Mouse (Mus musculus) neutrophil, adult 5-6 weeks (primary cell): ENCODE data around the gene Srebf2. TPM values are rescaled to one million over a fixed set of nuclear protein-coding genes. Genes with fewer than 3 reads are reported as not detected.

Experiments used
- ATAC-seq: fragments of 151-379, 151-347 bp; 2 replicates; pipeline ENCODE4 v1.8.0; 2017; ENCODE audit warnings: mild to moderate bottlenecking, moderate TSS enrichment; ENCODE audit not compliant: insufficient number of reproducible peaks, poor library complexity, low FRiP score, severe bottlenecking; ENCODE audit errors: extremely low read depth
- total RNA-seq: library from RNA; stranded (forward); fragments of 200-1000 nt; gene quantifications from 2 replicates; pipeline ENCODE4 v1.2.3, GENCODE M21; 2017

Gene Srebf2
- total RNA-seq, 1 experiment from 2014 or later, result 71.5 TPM

DNA sequence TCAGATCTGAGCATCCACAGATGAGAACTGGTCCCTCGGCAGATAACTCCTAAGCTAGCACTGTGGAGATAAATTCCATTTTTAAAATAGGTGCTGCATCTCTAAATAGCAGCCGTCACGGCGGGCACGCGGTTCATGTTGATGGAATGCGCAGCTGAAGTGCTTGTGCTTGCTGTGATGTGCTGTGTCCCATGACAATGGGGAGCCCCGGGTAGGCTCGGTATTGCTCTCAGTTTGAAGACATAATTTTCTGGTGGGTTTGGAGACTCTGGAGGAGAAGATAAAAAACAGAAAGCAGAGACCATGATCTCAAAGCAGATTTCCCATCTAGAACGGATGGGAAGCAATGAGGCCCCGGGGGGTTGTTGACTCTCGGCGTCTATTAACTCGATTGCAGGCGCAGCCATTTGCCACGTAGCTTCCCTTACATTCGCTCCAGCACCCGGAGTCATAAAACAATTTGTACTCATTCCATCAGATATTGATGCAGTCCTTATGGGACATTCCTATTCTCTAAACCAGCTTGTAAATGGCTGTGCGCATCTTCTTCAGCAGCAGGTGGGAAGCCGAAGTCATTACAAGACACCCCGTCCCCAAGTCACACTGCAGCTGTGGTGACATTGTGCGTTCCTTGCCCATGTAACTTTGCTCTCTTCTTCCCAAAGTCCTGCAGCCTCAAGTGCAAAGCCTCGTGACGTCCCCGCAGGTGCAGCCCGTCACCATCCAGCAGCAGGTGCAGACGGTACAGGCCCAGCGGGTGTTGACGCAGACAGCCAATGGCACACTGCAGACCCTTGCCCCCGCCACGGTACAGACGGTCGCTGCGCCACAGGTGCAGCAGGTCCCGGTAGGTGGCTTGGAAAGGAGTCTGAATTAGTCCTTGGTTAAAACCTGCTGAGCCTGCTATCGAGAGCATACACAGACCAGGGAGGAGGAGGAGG lies 23.7 kb downstream of the Srebf2 start:
- ATAC-seq, result no peak

DNA sequence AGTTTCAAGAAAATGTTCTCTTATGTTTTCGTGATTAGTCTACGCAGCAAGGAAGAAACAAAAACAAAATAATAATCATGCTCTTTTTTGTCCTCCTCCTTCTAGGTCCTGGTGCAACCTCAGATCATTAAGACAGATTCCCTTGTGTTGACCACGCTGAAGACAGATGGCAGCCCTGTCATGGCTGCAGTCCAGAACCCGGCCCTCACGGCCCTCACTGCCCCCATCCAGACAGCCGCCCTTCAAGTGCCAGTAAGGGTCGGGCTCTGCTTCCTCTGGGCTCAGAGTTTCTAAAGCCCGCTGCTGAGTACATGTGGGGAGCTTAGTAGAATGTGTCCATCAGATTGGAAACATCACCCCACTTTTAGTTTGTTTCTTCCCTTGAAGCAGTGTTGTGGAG lies 25.7 kb downstream of the Srebf2 start:
- no peak for ATAC-seq

DNA sequence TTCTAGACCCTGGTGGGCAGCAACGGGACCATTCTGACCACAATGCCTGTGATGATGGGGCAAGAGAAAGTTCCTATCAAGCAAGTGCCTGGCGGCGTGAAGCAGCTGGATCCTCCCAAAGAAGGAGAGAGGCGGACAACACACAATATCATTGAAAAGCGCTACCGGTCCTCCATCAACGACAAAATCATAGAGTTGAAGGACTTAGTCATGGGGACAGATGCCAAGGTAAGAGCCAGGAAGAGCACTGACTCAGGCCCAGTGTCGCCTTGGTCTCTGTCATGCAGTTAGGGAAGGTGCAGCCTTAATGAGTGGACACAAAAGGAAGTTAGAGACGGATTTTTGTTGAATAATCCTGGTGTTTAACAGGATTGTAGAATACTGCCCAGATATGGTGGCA lies 28.1 kb downstream of the Srebf2 start:
- ATAC-seq, result no peak

DNA sequence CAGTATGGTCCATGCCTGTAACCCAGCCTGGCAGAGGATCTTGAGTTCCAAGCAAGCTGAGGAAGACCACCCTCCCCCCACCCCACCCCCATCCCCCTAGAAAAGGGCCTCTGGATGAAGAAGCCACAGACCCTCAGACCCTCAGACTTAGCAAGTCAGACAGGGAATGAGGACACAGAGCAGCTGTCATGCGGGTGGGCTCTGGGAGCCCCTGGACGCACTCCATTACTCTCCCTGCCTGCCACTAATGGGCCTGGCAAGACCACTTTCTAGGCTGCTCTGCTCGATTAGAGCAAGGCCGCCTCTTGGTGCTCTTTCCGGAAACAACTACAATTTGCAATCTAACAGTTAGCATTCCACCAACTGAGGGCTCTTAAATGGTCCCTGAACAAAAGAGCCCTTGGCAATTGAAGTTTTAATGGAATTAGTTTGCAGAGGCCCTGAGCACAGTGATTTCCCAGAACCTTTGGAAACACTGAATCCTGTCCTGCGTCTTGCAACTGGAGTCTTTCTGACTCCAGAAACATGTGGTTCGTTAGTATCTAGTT lies 30.8 kb downstream of the Srebf2 start:
- ATAC-seq, result no peak

DNA sequence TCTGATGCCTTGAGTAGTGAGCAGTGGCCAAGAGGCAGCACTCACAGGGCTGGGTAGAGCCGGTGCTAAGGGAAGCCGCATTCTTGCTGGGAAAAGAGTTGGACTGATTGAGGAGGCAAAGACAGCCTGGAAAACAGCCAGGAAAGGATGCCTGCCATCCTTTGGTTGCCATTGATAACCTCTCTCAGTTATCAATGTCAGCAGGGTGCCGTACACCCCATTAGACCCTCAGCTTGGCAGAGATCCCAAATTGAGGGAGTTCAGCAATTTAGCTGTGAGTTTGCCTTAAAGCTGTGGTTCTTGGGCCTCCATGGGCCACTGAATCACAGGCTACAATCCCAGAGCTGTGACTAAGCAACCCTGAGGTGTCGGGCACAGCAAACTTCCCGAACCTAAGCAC lies 34.1 kb downstream of the Srebf2 start:
- no peak for ATAC-seq

DNA sequence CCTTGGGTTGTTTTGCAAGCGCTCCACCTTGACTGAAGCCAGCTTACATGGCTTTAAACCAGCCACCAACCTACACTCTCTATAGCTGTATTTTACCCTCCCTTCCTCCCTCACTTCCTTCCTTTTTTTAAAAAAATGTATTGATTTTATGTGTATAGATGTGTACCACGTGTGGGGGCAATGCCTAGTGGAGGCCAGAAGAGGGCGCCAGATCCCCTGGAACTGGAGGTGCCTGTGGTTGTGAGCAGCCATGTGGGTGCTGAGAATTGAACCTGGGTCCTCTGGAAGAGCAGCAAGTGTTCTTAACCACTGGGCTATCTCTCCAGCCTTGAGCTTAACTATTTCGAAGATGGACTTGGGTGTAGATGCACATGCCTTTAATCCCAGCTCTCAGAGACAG lies 35.3 kb downstream of the Srebf2 start:
- ATAC-seq, result no peak

DNA sequence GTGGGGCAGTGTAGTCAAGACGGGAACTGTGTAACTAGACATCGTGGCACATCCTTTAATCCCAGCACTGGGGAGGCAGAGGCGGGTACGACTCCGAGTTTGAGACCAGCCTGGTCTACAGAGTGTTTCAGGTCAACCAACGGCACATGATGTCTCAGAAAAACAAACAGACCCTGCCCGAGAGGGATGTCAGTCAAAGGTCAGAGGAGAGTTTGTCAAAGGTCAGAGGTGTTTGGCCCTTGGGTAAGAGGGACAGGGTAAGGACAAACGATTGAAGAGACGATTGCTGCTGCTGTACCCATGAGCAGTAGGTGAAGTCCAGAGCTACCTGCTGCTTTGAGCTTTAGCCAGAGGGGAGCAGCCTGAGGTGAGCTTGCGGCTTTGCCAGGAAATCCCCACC lies 36.6 kb downstream of the Srebf2 start:
- ATAC-seq, result no peak

DNA sequence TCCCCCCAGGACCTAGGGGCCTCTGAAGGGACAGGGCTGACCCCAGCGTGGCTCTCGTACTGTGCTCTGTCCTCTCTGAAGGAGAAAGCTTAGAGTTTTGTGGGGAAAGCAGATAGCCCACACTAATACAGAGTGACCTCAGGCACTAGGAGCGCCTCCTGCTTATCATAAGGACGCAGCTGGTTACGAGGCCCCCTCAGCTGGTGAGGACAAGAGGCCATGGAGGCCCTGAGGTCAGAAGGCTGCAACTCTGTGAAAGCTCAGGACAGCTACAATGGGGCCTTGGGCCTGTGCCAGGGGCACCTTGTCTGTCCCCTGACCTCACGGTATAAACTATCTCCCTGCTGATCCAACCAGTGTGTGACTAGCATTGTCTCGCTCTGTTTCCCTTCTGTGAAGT lies 37.2 kb downstream of the Srebf2 start:
- no peak for ATAC-seq

DNA sequence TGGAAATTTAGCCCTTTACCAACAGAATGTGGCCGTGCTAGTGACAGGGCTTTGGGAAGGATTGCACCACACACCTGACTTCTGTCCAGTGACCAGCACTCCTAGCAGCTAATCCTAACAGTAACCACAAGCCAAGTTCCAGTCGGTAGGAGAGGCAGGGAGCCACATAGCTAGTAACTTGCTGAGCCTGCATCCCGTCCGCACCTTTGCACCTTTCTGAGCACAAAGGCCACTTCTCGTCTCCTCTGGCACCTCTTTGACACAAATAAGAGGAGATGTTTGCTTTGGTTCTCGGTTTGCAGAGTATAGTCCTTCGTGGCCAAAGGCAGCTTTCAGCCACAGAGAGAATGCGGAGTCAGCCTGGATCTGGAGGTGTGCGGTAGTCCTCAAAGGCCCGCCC lies 37.7 kb downstream of the Srebf2 start:
- no peak for ATAC-seq

DNA sequence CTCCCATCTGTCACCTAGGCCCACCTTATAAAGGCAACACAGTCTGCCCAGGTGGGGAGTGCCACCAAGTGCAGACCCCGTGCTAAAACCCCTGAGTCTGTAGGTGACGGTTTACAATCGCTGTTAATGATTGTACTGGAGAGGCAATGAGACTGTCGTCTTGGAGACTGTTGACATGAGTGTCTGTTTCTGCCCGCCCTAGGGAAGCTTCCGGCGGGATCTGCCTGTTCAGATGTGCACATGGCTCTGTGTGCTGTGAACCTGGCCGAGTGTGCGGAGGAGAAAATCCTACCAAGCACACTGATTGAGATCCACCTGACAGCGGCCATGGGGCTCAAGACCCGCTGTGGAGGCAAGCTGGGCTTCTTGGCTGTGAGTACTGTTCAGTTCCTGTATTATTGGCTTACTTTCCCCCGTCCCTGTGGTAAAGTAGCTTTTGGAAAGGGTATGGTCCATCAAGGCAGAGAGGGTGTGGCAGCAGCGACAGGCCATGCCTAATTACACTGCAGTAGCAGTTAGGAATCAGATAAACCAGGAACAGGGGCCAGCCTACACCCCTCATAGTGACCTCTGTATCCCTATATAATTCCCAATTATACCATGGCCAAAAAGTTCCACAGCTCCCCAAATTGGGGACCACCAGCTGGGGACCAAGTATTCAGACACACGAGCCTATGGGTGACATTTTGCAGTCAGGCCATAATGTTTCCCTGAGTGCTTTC lies 38.2 kb downstream of the Srebf2 start:
- ATAC-seq, result no peak

DNA sequence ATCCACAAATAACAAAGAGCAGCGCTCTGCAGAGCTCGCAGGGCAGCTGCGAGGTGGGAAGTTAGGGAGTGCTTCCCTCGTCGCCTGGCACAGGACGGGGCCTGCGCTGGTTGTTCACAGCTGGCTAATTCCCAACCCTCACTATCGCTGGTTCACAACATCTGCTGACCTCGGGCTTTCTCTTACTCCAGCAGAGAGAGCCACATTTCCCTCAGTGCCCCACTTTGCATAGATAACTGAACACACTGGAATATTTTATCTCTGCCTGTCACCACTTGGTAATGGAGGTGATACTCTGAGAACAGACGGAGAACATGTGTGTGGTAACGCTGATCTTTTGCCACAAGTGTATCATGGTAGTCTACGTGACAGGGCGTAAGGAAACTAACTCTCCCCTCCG lies 39.1 kb downstream of the Srebf2 start:
- ATAC-seq, result no peak

DNA sequence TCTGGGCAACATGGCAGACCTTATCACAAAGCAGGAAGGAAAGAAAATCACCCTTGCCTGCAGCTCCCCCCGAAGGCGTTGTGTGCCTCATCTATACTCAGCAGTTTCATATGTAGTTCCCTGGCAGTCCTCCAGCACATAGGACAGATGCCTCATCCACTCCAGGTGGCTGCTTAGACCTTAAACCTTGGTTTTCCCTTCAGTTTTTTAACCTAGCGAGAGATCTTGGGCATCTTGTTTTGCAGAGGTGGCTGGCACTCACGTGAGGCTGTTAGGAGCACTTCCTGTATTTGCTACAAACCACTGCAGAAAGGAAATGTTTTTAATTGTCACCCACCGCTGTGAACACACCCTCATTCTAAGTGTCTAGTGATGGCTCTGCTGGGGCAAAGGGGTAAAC lies 40.0 kb downstream of the Srebf2 start:
- peak; percentile 71 for ATAC-seq

DNA sequence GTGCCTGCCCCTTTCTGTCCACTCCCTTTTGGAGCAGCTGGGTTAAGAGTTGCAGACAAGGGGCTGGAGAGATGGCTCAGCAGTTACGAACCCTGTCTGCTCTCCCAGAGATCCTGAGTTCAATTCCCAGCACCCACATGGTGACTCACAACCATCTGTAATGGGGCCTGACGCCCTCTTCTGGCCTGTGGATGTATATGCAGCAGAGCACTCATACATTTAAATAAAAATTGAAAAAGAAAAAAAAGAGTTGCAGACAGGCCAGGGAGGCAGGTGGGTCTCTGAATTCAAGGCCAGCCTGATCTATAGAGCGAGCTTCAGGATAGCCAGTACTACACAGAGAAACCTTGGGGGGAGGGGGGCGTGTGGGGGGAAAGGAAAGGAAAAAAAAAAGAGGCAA lies 40.4 kb downstream of the Srebf2 start:
- no peak for ATAC-seq

DNA sequence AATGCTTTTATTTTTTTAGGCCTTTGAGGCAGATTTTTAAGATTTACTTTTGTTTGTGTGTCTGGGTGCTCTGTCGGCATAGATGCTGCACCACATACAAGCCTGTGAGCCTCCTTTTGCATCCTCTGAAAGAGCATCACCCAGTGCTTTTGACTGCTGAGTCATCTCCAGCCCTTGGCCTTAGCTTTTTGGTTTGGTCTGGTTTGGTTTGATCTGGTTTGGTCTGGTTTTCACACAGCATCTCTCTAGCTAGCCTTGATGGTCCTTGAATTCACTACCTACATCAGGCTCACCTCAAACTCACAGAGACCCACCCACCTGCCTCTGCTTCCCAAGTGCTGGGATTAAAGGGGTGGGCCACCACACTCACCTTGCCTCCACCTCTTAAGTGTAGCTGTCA lies 40.9 kb downstream of the Srebf2 start:
- ATAC-seq, result no peak

DNA sequence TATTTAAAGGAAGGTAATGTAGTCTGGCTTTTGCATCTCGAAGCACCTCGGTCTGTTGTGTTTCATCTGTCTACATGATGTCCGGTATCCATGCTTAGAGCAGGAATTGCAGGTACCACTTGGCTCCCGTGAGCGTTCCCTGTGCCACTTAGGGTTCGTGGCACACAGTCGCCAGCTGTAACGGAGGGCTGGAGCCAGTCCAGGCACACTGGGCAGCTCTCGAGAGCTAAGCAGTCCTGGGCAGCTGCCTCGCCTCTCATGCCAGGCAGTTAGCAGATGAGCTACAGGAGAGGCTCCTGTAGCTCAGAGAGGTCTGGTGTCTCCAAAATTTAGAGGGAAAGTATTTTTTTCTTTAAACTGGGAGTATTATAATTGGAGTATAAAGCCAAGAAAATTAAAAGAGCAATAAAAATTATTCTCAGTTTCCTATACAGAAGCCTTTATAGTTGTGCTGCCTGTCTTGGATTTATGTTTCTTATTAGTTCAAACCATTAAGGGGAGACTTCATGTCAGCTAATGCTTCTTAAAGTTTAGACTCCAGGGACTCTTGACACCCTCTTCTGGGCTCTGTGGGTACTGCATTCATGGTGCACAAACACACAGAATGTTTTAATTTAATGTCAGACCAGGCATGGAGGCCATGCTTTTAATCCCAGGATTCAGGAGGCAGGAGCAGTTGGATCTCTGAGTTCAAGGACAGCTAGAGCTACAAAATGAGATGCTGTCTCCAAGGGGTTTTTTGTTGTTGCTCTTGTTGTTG lies 41.7 kb downstream of the Srebf2 start:
- ATAC-seq, result peak; percentile 22; the same call in 1 of the 2 replicates

DNA sequence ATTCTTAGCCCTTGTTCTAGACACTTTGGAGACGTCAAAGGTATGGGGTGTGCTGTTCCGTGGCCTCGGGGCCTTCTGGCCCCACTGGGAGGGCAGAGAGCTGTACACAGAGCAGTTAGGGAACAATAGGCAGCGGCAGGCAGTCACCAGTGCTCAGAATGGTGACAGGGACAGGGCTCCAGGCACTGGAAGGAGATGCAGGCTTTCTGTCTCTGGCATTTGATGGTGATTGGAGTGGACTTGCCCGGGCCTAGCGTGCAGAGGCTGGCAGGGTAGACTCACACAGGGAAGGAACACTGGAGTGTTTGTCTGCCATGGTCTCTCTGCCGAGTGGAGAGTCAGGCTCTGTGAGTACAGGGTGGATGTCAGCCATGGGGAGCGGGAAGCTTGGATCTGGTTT lies 45.6 kb downstream of the Srebf2 start:
- no peak for ATAC-seq

DNA sequence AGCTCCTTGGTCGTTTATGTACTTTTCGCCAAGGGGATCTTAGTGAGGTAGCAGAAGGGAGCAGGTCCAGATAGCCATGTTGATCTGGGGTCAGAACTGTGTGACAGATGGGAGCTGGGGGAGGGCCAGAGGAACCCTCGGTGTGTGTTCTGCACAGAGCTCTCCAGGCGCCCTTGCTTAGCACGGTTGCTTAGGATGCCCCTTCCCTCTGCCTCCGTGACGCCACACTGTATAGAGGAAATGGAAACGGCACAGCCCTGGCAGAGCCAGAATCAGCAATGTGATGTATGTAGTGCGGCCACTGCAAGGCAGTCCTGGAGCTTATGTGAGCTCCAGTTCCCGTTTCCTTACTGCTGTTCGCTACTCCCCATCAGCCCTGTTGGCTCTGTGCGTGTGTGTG lies 49.3 kb downstream of the Srebf2 start:
- no peak for ATAC-seq

DNA sequence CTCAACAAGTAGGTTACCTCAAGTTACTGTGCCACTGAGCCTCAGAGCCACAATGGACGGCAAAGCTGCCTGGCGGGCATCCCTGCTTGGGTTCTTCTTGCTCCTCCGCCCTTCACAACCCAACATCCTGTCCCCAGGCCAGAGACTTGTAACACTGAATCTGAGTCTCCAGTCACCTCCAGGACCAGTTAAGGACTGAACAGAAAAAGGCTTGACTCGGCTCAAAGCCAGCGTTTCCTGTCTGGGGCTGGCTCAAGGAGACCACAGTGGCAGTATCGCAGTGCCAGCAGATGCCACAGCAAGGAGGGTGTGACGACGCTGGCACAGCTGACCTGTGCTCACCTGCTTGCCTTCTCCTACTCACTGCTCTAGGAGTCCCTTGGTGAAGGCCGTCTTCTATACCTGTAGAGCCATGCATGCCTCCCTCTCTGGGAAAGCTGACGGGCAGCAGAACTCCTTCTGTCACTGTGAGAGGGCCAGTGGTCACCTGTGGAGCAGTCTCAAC lies 50.3 kb downstream of the Srebf2 start:
- ATAC-seq, result no peak

DNA sequence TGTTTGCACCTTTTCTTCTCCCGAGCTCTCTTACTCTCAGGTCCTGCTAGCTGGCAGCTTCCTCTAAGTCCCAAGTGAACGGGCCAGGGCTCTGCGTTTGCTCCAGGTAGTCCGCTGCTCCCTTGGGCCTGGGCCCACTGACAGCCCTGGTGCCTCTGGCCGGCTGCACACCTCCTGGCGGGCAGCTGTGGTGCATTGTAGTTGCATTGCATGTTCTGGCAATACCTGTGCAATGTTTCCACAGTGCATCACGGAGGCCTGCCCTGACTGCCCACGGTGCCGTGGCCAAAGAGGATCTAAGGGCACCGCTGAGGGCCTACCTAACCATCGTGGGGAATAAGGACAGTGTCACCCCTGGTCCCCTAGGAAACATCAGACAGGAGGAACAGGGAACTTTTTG lies 51.0 kb downstream of the Srebf2 start:
- no peak for ATAC-seq
